In genomic region chr6:58640333-58641018, GRCm38 (mm10) we compare ENCODE assay signal across 8 mouse cellular contexts. TPM values are rescaled to one million over a fixed set of nuclear protein-coding genes. Genes with fewer than 3 reads are reported as not detected.
DNase-seq lines count a peak whose midpoint lies in the region; ATAC-seq lines count a peak whose summit lies in the region.

No protein-coding gene starts in this region.

- peak overlapping the region; percentile 77 for H3K4me3 ChIP-seq in hindbrain, embryonic 16.5 days (ENCODE audit: low read length)

- ATAC-seq in activated CD4-positive, CD25-positive, alpha-beta regulatory T cell, adult 4 months = peak; percentile 93
- ATAC-seq in hindbrain, embryonic 16.5 days = peak; percentile 99
- ATAC-seq in megakaryocyte progenitor cell, adult 5-6 weeks (replicated peaks; ENCODE audit: poor library complexity) = peak; percentile 80

- peak overlapping the region; percentile 80 for H3K9ac ChIP-seq in hindbrain, embryonic 16.5 days (ENCODE audit: low read depth, low read length)

- no peaks in the 10 kb centered on the region for H3K9me3 ChIP-seq in hindbrain, embryonic 16.5 days (ENCODE audit: control insufficient read depth, low read length)

- peak overlapping the region; percentile 92 for H3K4me2 ChIP-seq in hindbrain, embryonic 16.5 days (ENCODE audit: low read length)

- H3K4me1 ChIP-seq in hindbrain, embryonic 16.5 days (ENCODE audit: control insufficient read depth, insufficient read depth, low read depth, low read length) = peaks cover 3% of the 10 kb centered on the region; the same call in 1 of the 2 replicates

- 1% methylated on average over 50 of the region's 50 CpGs for WGBS in hindbrain, embryonic 16.5 days

- no peaks in the 10 kb centered on the region for H3K36me3 ChIP-seq in hindbrain, embryonic 16.5 days (ENCODE audit: control insufficient read depth, insufficient read depth, low read length)

- DNase-seq in cerebellum, postnatal 36 days = peak; percentile 43 to 58
- DNase-seq in gastrocnemius, adult 18-20 months (ENCODE audit: low spot score) = peak; percentile 57
- peak; percentile 18 to 93 for DNase-seq in left cerebral cortex, postnatal 10 days (ENCODE audit: extremely low spot score in 1 of 2, low spot score in 2 of 2)
- DNase-seq in right cerebral cortex, postnatal 14 days = peak; percentile 64
- peak; percentile 57 to 66 for DNase-seq in urinary bladder, postnatal 4 days (ENCODE audit: low spot score in 2 of 2)

- H3K27ac ChIP-seq in hindbrain, embryonic 16.5 days (ENCODE audit: low read depth, low read length) = peak overlapping the region; percentile 59

- H3K27me3 ChIP-seq in hindbrain, embryonic 16.5 days (replicated peaks; ENCODE audit: control insufficient read depth, insufficient read depth, low read length) = no peaks in the 10 kb centered on the region

- intact Hi-C loops in left cerebral cortex, postnatal 10 days (cut with DNase I) = no loop called here

RNA-seq across cellular contexts. Expression of gene Abcg2, which starts 56.2 kb away (rescaled TPM):
- 10 to 100 TPM; 14.9 to 15.6 TPM for polyA plus RNA-seq in activated CD4-positive, CD25-positive, alpha-beta regulatory T cell, adult 4 months (2017; shearing (Covaris generic))
- total RNA-seq in gastrocnemius, adult 18-20 months (2021) = 10 to 100 TPM; 17.2 to 18.7 TPM
- 35.6 and 41.6 TPM in 2 replicates for polyA plus RNA-seq in hindbrain, embryonic 16.5 days (2015; fragmentation: Nextera tagmentation; extraction: Ambion mirVana)
- 10 to 100 TPM; 27.0 to 28.6 TPM for total RNA-seq in left cerebral cortex, postnatal 10 days (2021)
- total RNA-seq in megakaryocyte progenitor cell, adult 5-6 weeks (2015) = 26.8 and 27.9 TPM in 2 replicates
- 29.7 and 67.5 TPM in 2 replicates for total RNA-seq in megakaryocyte progenitor cell, adult 5-6 weeks (2017)

Comparison
In these comparisons a context has a peak if more than half of its experiments do, and no peak if none do; other contexts are left out.
1. Peak in every context shown above with its lines: DNase-seq, ATAC-seq, H3K4me3 ChIP-seq and H3K27ac ChIP-seq.